Mouse (Mus musculus): Measurements from ENCODE around the gene Defb9. TPM values are rescaled to one million over a fixed set of nuclear protein-coding genes. Genes with fewer than 3 reads are reported as not detected.

The Defb9 gene
- not detected in 2 replicates for polyA plus RNA-seq (2012; ENCODE audit: low replicate concordance)

DNA sequence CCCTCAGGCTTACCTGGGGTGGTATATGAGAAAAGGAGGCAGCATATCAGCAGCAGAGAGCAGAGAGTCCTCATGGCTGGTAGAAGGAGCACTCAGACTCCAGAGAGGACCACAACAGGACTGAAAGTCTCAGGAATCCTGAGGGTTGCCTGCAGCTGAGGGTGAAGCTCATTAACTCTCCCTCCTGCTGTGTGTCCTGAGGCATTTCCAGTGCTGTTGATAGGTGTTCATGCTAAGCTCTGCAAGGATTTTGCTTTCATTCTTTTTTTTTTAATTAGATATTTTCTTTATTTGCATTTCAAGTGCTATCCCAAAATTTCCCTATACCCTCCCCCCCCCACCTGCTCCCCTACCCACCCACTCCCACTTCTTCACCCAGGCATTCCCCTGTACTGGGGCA is at the start of gene Defb9:
TSS of gene Defb9 (minus strand) at position 101 of the 400 bp plus-strand sequence.

DNA sequence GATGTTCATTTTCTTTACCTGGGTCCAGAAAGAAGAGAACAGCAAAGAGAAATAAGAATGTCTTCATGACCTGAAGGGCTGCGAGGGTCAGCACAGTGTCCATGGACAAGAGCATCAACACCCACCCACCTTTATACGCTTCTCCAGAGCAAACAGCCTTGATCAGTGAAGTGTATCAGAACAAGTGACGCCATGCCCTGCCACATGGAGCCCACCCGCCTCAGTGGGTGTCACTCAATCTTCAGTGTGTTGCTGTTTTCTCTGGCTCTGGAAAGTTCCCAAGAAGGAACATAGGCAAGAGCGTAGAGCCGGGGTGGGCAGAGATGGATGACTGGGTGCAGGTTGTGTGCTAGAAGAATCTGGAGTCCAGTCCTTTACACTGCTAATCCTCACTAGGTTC is 47.4 kb upstream of the Defb9 start, which contains the start of gene Defb15:
TSS of gene Defb15 (minus strand) at position 101 of the 400 bp plus-strand sequence.

DNA sequence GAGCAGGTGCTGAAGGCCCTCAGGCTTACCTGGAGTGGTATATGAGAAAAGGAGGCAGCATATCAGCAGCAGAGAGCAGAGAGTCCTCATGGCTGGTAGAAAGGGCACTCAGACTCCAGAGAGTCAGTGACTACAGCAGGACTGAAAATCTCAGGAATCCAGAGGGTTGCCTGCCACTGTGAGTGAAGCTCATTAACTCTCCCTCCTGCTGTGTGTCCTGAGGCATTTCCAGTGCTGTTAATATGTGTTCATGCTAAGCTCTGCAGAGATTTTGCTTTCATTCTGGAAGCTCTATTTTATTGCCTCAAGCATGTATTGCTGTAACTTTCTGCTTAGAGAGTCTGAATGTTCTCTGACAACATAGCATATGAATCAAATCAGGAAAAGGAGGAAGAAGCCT is 21.1 kb upstream of the Defb9 start, which contains the start of gene Defb11:
TSS of gene Defb11 (minus strand) at position 123 of the 400 bp plus-strand sequence.

DNA sequence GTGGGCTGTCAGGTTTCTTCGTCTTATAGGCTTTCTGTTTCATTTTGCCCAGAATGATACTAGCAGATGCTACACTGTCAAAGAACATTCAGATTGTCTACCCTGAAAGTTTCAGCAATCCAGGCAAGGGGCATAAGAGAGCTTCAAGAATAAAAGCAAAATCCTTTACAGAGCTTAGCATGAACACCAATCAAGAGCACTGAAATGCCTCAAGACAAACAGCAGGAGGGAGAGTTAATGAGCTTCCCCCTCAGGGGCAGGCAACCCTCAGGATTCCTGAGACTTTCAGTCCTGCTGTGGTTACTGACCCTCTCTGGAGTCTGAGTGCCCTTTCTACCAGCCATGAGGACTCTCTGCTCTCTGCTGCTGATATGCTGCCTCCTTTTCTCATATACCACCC is 26.6 kb downstream of the Defb9 start, which contains the start of gene Defb10:
TSS of gene Defb10 (plus strand) at position 316 of the 400 bp plus-strand sequence.

Other genes starting within 250 kb of the Defb9 start
- not detected in 2 replicates for gene Defa17, start 229.6 kb downstream of the Defb9 start, polyA plus RNA-seq (2012; ENCODE audit: low replicate concordance)
- gene Defa34, start 219.6 kb downstream of the Defb9 start, polyA plus RNA-seq (2012; ENCODE audit: low replicate concordance) = not detected in 2 replicates
- gene AY761184, start 181.8 kb downstream of the Defb9 start, polyA plus RNA-seq (2012; ENCODE audit: low replicate concordance) = not detected in 2 replicates
- gene Defa24, start 150.9 kb downstream of the Defb9 start, polyA plus RNA-seq (2012; ENCODE audit: low replicate concordance) = not detected in 2 replicates
- gene Defb50, start 61.9 kb downstream of the Defb9 start, polyA plus RNA-seq (2012; ENCODE audit: low replicate concordance) = not detected in 2 replicates
- not detected in 2 replicates for gene Defb2, start 45.5 kb downstream of the Defb9 start, polyA plus RNA-seq (2012; ENCODE audit: low replicate concordance)
- not detected in 2 replicates for gene Defb10, start 26.5 kb downstream of the Defb9 start, polyA plus RNA-seq (2012; ENCODE audit: low replicate concordance)
- gene Defb11, start 21.0 kb upstream of the Defb9 start, polyA plus RNA-seq (2012; ENCODE audit: low replicate concordance) = not detected in 2 replicates
- not detected in 2 replicates for gene Defb15, start 47.3 kb upstream of the Defb9 start, polyA plus RNA-seq (2012; ENCODE audit: low replicate concordance)
- not detected in 2 replicates for gene Defb35, start 52.9 kb upstream of the Defb9 start, polyA plus RNA-seq (2012; ENCODE audit: low replicate concordance)
- gene Defb13, start 61.3 kb upstream of the Defb9 start, polyA plus RNA-seq (2012; ENCODE audit: low replicate concordance) = not detected in 2 replicates
- gene Fam90a1a, start 73.3 kb upstream of the Defb9 start, polyA plus RNA-seq (2012; ENCODE audit: low replicate concordance) = not detected in 2 replicates
- not detected in 2 replicates for gene Ccdc70, start 84.4 kb upstream of the Defb9 start, polyA plus RNA-seq (2012; ENCODE audit: low replicate concordance)
- gene Atp7b, start 174.9 kb upstream of the Defb9 start, polyA plus RNA-seq (2012; ENCODE audit: low replicate concordance) = 27.6 and 40.3 TPM in 2 replicates
- gene Alg11, start 175.3 kb upstream of the Defb9 start, polyA plus RNA-seq (2012; ENCODE audit: low replicate concordance) = 0.28 and 1.3 TPM in 2 replicates
- not detected in 2 replicates for gene Nek5, start 239.6 kb upstream of the Defb9 start, polyA plus RNA-seq (2012; ENCODE audit: low replicate concordance)